Mouse (Mus musculus) c-Kit-positive CD71-positive TER-119-positive erythroid progenitor cells, embryonic 14.5 days (primary cell): Measurements from ENCODE around the gene Thrb.

ENCODE experiments used
- DNase-seq: peaks from one replicate; pipeline ENCODE4 v3.0.0-alpha.2; 2013; ENCODE audit warnings: low spot score

Gene Thrb

DNA sequence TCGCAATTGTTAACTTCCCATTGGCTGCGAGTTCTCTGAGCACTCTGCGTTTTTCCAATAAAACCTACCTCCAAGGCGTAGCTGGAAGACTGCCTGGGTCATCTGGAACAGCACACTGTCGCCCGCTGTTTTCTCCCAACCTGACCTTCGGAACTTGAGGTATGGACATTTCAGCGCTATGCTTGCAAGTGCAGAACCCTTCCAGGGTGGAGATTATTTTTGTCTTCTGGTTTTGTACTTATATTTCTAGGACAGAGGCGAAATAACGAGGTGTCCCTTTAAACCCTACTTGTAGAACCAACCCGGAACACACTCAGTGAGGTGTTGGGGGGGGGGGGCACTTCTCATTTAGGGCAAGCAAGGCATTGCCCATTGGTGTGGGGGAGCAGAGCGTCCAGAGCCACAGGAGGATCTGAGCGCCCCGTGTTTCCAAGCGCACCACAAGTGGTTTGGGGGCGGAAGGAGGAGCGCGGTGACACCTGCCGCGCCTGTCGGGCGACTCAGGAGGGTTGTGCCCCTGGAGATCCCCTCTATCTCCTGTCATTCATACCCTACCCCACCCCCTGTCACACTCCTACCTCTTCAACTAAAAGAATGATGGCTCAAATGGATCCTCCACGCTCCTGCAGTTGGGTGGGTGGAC, at the start of gene Thrb:
TSS of gene Thrb (plus strand) at position 576 of the 643 bp plus-strand sequence.
- no peak for DNase-seq

DNA sequence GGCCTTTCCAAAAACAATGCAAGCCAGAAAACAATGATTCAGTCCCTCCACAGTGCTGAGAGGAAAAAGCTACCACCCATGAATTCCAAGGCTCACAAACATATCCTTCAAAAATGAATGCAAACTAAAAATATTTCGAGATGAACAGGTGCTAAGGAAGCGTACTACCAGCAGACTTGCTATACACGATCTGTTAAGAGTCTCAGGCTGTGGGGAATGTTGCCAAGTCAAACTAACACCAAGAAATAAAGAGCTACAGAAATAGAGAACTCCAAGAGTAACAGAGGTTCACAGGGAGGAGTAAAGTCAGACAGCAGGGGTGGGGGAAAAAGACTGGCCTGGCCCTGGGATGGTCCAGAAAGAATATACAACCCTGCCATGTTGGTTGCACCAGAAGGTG, 38.4 kb upstream of the Thrb start:
- no peak for DNase-seq

DNA sequence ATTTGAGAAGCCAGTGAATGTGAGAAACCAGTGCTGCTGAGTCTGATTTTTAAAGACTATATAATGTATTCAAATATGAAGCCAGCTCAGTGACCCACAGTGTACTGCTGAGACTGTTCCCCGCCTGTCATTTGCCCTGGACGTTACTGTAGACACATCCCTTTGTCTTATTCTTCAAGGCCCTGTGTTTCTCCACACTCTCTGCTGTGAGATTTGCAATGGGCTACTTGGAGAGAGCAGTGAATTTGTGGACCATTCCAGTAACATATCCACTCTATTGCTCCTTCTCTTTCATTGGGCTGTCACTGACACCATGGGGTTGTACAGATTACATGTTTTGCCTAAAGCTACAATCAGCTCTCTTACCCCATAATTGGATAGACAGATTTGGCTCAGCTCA, 36.1 kb upstream of the Thrb start:
- DNase-seq, result no peak

DNA sequence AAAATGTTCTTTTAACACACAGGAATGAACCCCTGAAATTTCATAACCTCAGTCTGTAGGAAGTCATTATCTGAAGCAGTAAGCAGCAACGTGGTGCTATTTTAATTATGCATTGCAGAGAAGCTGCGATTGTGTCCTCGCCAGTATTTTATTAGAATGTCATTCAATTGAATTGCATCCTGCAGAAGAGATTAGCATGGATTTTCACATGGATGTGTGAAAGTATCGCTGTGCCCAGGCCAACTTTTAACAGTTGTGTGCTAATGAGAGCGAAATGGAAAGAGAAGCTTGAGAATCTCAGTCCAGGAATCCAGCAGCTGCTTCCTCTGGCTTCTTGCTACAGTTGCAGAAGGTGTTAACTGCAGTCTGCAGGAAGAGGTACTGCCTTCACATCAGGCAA, 30.8 kb upstream of the Thrb start:
- no peak for DNase-seq

DNA sequence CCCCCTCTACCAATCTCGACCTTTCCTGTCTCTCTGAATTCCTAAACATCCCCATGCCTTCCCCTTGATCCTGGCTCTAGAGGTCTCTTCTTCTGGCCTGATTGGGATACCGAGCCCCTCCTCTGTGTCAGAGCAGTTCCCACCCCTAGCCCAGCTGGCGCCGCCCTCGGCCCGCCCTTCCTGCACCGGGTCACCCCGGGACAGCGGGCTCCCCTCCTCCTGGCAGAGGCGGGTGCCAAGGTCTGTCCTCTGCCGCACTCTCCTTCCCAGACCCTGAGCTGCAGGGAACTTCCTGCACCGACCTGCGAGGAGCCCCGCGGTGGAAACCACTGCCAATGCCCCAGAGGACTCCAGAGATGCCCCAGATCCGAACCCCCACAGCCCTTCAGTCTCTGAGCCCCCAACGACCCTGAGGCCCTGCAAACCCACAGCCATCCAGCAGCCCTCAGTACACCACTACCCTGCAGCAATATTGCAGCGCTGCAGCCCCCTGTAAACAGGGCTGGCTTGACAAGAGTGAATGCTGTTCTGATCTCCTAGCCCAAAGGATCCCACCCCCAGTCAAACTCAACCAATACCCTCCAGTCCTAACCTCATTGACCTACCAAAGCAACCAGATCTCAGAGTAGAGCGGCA, 27.1 kb upstream of the Thrb start:
- DNase-seq, result no peak

DNA sequence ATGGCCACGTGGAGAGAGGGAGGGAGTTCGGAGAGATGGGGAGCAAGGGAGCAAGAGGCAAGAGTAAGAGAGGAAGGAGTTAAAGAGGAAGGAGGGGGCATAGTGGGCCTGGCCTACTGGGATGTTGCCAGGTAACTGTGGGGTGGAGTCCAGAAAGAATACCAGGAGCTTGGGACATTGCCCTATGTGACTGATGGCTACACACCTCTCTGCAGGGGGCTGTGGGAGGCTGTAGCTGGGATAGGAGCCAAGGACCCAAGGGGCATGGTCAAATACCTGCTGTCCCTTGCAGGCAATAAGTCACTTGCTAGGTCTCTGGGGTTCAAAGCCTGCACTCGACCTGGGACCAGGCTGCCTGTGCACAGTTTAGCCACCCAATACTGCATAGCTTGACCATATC, 23.1 kb upstream of the Thrb start:
- DNase-seq, result no peak

DNA sequence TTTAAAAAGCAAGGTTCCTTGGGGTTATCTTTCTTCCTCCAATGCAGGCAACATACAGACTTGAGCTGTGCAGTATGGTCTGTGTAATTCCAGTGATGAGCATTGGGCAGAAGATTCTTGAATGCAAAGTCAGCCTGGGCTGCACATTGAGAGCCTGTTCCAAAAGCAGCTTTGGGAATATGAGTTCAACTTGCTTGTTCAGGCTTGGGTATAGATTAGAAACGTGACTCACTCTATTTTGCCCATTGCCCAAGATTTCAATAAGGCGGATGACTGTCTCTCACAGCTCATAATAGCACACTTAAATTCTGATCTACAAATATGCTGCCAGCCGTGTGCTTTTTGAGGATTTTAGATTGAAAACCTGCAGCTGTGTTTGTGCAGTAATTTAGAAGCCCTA, 18.3 kb upstream of the Thrb start:
- DNase-seq, result no peak

DNA sequence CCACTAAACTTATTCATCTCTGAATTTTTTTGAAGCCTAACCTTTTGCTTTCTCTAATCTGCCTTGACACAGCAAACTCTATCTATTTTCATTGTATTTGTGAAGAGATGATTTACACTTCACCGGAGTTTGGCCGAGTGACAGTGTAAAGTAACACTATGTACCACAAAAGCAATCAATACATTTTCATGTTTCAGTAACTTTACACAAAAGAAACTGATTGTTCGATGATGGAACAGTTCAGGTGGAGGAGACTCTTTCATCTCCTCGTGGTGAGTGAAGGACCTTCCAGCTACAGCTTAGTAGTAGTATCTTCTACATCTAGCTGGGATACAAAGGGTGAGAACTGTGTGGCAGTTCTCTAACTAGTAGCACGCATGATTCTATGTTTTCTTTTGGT, 5.0 kb upstream of the Thrb start:
- DNase-seq, result no peak

DNA sequence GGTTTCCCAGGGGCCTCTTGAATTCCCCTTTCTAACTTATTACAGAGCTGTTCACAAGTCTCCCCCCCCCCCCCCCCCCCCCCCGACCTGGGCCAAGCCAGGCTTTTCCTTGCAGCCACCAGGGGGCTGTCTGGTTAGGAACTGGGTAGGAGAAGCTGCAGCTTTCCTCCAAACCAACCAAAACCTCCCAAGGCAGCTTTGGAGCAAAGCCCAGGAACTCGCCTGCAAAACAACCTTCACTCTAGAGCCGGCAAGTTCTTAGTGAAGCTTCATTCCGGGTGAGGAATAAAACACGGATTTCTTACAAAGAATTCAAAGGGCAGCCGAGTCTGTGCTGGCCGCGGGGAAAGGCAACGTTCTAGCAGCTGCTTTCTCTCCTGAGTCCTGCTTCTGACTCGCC, 1.0 kb upstream of the Thrb start:
- peak; percentile 3 for DNase-seq

DNA sequence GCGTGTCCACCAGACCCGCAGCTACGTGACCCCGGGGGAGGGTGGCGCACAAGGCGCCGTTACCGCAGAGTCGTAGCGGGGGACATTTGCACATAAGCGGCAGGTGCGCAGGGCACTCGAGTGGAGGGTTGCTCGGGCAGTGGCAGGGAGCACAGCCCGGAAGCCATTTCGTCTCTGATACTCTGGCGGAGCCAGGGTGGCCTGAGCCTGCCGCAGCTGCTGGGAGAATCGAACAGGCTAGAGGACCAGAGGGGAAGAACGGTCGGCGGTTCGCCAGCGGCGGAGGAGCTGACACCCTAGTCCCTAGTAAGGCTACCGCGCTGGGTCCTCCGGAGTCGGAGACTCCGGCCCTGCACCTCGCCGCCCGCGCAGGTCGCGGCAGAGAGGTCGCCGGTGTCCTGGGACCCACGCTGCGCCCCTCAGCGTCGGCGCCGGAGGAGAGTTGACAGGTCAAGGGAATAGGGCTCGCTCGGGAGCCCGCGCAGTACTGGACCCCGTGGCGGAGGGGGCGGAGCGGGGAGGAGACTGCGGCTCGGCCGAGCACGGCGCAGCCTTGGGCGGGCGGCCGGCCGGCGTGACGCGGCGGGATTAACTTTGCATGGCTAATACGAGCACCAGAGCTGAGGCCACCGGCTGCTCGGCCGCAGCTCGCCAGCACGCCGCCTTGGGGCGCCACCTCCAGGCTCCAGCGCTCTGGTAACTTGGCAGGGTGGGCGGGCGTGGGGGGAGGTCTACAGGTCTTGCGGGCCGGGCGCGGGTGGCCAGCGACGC, 453 bp downstream of the Thrb start:
- DNase-seq, result no peak

DNA sequence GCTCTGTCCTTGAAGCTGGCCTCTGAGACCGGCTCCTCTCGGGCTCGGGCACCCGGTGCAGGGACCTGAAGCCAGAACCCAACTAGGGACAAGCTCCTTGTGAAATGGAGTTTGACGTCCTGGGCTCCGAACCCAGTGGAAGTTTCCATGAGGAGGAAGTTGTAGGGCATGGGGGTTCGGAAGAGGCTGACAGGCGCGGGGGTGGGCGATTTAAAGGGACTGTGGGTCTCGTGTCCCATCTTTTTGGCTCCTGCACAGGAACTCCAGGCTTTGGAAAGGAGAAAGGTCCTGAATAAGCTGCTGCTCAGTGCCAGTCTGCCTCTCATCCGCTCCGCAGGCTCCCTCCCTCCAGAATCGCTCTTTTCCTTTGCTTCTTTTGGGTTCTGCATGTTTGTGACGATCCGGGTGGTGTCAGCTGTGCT, 1.1 kb downstream of the Thrb start:
- no peak for DNase-seq

DNA sequence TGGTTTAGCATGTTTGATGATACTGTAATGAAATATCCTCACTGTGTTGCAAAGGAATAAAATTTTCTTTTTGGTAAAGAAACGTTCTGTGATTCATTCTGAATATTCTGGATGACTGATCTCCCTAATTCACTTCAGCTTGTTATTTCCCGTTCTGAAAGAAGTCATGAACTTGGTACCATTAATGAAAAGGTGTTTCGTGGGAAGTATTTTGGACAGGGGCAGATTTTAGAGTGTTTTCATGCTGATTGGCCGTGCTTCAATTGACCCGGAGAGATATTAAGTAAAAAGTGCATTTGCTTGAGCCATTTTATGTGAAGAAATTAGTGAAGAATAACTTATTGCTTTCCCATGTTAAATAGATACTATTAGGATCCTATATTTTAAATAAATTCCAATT, 2.0 kb downstream of the Thrb start:
- DNase-seq, result no peak

DNA sequence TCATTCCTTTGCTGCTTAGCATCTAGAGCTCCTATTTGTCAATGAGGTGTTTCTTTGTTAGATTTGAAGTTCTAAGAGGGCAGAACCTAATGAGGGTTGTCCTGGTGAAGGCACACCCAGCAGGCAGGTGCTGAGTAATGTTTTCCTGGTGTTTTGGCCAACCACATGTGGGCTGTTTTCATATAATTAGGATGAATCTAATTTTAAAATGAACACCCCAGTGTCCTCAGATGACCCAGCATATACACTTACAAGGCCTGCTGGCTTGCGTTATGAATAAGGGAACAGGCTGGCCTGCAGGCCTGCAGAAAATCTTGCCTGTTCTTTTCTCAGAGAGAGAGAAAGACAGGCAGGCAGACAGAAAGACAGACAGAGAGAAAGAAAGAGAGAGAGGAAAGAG, 14.3 kb downstream of the Thrb start:
- DNase-seq, result no peak

DNA sequence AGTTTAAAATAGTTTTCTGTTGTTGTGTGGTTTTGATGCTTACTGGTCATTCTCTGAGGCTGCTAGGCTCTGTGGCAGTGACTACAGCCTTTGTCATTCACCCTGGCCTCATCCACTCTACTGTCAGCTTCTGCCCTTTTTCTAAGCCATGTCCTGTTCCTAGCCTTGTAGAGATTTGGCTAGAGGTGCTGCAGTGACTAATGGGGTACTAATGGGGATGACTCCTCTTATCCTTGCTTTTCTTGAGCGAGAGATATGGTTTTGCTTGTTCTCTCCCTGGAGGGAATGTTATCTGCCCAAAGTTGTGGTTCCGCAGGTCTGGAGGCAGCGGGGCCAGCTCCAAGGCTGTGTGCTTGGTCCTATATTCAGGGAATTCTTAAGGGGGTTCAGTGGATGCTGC, 15.2 kb downstream of the Thrb start:
- DNase-seq, result no peak

DNA sequence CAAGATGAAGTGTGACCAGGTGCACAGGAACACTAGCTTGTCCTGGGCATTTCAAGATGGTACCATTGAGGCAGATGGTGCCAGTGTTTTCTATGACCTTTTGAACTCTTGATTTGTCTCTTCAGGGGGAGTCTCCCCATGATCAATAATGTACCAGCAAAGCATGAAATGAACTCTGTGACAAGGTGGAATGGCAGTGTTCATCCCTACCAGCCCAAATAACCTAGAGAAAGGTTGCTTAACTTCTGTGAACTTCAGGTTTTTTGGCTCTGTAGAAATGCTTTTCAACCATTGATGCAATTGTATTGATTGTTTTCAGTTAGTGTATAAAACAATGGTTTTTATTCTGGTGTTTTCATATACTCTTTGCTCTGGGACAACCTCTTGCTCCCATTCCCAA, 21.4 kb downstream of the Thrb start:
- no peak for DNase-seq

DNA sequence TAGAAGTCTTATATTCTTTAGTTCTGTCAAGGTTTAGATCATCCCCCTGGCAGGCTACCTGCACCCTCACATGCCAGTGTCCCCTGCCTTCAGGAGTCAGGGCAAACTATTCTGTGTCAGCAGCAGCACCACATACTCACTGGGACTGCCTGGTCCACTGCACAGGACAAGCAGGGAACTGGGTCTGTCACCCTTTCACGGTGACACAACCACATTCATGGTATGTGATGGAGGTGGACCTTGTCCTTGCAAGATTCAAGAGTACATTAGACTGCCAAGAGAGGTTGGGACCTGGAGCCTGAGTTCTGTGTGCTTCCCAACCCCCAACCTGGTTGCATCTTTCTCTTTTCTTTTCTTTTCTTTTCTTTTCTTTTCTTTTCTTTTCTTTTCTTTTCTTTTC, 24.8 kb downstream of the Thrb start:
- DNase-seq, result no peak

DNA sequence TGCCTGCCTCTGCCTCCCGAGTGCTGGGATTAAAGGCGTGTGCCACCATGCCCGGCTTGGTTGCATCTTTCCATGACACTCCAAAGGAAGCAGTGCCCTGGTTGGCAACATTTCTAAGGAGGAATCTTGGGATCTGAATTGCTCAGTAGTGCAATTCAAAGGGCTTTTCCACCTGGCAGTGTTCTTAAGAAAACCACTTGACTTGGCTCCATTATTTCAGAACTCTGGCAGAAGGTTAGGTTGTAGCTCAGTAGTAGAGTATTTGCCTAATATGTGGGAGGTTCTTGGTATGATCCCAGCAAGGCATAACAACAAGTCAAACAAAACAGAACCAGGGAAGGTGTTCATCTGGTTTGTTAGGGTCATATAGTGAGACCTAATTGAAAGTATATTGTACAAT, 25.4 kb downstream of the Thrb start:
- DNase-seq, result no peak

DNA sequence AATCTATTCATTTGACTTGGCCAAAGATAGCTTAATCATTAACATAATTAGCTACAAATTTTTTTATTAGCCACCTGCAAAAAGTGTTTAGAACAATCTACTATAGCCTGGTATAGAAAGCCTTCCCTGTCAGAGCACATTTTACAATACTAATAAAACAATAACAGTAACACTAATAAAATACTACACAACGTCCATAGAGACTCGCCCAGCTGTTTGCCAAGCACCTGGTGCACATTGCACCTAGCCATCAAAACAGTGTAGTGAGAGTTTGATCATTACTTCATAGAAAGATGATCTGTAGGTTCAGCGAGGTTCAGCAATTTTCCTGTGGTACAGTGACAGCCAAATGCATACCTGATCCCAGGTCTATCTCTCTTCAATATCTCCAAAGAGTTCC, 26.9 kb downstream of the Thrb start:
- no peak for DNase-seq

DNA sequence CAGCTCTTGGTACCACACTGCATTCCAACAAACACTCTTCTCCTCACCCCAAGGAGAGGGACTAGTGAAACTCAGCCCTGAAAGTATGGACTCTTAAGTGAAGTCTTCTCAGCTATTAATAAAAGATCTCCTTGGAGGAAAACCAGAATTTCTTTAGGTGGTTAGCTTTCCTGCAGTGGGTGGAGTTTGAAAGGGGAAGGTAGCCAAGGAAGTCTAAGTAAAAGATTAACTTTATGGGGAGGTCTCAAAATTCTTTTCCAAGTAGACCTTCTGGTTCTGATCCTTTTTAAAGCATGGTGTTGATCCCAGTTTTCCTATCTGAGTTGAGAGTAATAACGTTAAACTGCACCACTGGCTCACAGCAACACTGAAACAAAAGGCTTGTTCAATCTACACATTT, 31.2 kb downstream of the Thrb start:
- DNase-seq, result no peak

DNA sequence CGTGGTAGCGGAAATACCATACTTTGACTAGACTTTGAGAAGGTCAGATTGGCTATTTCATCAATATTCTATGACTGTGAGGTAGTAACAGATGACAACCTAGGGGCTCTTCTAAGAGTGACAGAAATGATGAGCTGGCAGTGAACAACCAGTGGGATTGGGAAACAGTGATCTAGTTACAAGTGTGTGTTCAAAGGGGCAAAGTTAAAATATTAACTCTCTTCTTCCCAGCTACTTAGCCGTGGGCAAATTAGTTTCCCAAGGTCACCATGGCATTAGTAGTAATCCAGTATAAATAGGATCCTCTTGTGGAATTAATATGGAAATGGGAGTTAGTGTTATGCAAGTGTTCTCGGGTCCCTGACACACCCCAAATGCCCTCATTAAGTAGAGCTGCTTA, 35.5 kb downstream of the Thrb start:
- DNase-seq, result no peak

DNA sequence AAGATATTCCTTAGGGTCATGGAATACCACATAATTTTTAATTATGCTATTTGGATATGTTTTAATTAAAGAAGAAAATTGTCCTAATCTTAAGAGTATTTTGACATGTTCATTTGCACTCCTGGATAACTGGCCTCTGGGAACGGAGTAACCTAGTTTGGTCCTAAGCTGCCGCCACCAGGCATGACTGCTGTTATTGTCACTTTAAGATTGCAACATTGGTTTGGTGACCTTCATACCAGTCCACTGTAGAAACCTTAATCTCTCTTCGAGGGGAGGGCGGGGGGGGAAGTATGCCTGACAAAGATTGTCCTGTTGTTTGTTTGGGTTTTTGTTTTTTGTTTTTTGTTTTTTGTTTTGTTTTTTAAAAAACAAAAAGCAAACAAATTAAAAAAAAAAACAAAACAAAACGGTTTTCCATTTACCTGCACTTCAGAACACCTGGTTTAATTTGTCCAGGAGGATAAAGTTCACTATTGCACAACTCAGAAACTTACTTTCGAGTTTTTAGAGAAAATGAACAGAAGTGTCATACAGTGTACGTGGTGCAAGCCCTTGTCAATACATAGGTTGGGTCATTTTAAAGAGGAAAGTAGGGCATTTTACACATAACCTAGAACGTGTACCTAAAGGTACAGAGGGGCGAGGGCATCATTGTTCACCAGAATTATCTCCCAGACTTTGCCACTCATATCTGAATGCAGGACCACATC, 38.0 kb downstream of the Thrb start:
- no peak for DNase-seq

DNA sequence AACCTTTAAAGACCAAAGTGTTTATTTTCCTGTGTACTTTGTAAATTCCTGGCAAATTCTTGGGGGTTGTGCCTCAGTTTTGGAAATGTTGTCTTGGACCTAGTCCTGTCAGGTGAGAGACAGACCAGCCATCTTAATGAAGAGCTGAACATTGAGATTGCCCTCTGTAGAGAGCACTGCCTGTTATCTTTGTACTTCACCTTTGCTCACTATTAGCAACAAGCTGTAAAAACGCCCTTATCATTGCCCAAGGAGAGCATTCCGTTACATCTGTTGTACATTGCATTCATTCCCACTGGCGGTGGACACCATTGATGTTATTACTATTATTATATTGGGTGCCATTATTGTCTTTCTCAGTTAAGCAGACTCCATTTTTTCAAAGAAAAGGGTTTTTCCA, 40.2 kb downstream of the Thrb start:
- DNase-seq, result no peak
